Mouse (Mus musculus): ENCODE measurements around the gene Cpa5. TPM values are rescaled to one million over a fixed set of nuclear protein-coding genes. Genes with fewer than 3 reads are reported as not detected.
A peak's percentile ranks its signal among the peaks of the same experiment; 100 is the strongest.

The Cpa5 gene
- polyA plus RNA-seq, 1 experiment from 2014 or later, result not detected

DNA sequence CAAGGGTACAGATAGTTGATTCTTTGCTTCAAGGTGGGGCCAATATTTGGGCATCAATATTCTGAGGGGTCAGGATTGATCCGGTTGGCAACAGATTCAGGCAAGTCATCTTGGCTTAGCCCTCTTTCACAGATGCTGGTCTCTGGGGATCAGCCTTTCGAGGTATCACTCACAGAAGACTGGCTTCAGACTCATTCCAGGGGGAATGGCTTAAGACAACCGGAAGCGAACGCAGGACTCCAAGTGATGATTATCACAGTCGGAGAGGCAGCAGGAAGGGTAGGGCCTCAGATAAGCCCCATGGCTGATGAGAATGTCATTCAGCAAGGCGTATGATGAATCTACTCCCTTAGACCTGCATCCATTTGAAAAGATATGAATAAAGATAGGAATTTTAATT is 16.4 kb upstream of the Cpa5 start:
- no peak overlapping the region for H3K4me2 ChIP-seq (ENCODE audit: low read depth, low read length)
- H3K9me3 ChIP-seq (replicated peaks; ENCODE audit: control insufficient read depth, low read length), result no peaks in the 10 kb centered on the region
- H3K27me3 ChIP-seq (ENCODE audit: control insufficient read depth, insufficient read depth, low read depth, low read length), result no peaks in the 10 kb centered on the region
- H3K36me3 ChIP-seq (ENCODE audit: control insufficient read depth, insufficient read depth), result no peaks in the 10 kb centered on the region
- H3K27ac ChIP-seq (ENCODE audit: low read length), result no peak overlapping the region
- H3K4me1 ChIP-seq (ENCODE audit: control insufficient read depth, low read depth, low read length), result no peaks in the 10 kb centered on the region
- H3K4me3 ChIP-seq (ENCODE audit: low read depth, low read length), result no peak overlapping the region
- WGBS (ENCODE audit: insufficient replicate concordance), result 38% methylated on average over 7 of the region's 7 CpGs
- no peak overlapping the region for H3K9ac ChIP-seq (ENCODE audit: low read depth, low read length)
- ATAC-seq (ENCODE audit: low read depth), result no peak

DNA sequence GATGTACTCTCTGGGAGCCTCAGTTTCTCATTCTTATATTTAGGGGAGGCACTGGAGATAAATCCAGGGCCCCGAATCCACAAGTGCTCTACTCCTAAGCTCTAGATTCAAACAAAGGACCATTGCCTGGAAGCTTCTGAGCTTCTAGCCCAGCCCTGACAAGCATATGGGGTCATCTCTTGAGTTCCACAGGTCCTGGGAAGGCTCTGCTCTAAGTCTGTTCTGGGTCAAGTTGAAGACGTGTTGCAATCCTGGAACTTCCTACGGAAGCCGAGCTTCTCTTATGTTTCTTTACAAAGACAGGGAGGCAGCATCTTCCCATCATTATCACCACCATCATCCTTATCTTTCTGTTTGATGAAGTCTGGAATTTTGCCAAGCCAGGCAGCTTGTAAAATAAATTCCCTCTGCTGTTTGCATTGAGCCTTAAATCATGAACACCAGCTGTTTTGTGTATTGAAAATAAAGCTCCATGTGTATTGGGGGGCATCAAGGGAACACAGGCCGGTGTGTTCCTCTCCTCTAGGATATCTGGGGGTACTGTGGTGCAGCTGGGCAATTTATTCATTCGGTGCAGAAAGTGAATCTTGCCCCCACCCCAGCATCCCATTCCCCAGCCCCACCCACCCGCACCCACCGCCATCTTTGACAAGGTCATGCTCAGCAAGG is 14.4 kb upstream of the Cpa5 start:
- no peak overlapping the region for H3K4me3 ChIP-seq (ENCODE audit: low read depth, low read length)
- no peaks in the 10 kb centered on the region for H3K4me1 ChIP-seq (ENCODE audit: control insufficient read depth, low read depth, low read length)
- H3K9me3 ChIP-seq (replicated peaks; ENCODE audit: control insufficient read depth, low read length), result no peaks in the 10 kb centered on the region
- H3K27ac ChIP-seq (ENCODE audit: low read length), result no peak overlapping the region
- 70% methylated on average over 8 of the region's 8 CpGs for WGBS (ENCODE audit: insufficient replicate concordance)
- no peak overlapping the region for H3K9ac ChIP-seq (ENCODE audit: low read depth, low read length)
- ATAC-seq (ENCODE audit: low read depth), result no peak
- no peaks in the 10 kb centered on the region for H3K36me3 ChIP-seq (ENCODE audit: control insufficient read depth, insufficient read depth)
- no peaks in the 10 kb centered on the region for H3K27me3 ChIP-seq (ENCODE audit: control insufficient read depth, insufficient read depth, low read depth, low read length)
- no peak overlapping the region for H3K4me2 ChIP-seq (ENCODE audit: low read depth, low read length)

DNA sequence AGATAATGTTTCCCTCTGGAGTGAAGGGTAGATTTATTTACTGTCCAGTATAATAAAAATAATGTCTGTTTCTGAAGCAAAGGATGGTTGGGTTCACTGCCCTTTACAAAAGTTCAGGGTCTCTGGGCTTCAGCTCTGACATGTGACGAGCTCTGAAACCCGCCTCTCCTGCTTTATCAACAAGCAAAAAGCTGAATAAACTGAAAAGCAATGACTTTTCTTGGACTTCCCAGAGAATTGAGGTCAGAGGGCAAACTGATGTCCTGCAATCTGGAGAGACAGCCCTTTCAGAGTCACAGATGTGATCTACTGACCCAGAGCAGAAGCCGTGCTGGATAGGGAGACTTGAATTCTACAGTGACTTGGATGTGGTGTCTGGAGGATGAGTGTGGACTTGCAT is 10.8 kb upstream of the Cpa5 start:
- Histone ChIP-seq H3K27ac (ENCODE audit: low read length) (no peak overlapping the region), H3K4me3 (ENCODE audit: low read depth, low read length) (no peak overlapping the region), H3K9ac (ENCODE audit: low read depth, low read length) (no peak overlapping the region), H3K4me1 (ENCODE audit: control insufficient read depth, low read depth, low read length) (no peaks in the 10 kb centered on the region), H3K27me3 (ENCODE audit: control insufficient read depth, insufficient read depth, low read depth, low read length) (no peaks in the 10 kb centered on the region), H3K36me3 (ENCODE audit: control insufficient read depth, insufficient read depth) (no peaks in the 10 kb centered on the region), H3K4me2 (ENCODE audit: low read depth, low read length) (no peak overlapping the region), H3K9me3 (replicated peaks; ENCODE audit: control insufficient read depth, low read length) (no peaks in the 10 kb centered on the region)
- peak; percentile 30; the same call in 1 of the 2 replicates for ATAC-seq (ENCODE audit: low read depth)
- 40% methylated on average over 3 of the region's 3 CpGs for WGBS (ENCODE audit: insufficient replicate concordance)

DNA sequence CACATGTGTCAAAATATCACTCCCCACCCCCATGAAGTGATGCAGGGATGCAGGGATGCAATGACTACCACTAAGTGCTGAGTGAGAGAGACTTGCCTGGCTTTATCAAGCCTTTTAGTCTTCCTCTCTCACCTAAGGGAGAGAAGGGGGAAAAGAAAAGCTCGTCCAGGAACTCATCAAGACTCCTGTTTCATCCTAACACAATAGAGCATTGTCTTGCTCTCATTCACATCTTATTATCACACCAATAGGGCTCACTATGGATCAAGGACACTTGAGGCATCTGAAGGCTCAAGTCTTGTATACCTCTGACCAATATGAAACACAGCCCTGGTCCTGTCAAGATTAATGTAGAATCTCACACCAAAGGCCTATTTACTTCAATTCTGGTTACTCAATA is 9.8 kb upstream of the Cpa5 start:
- Histone ChIP-seq H3K27me3 (ENCODE audit: control insufficient read depth, insufficient read depth, low read depth, low read length) (no peaks in the 10 kb centered on the region), H3K4me1 (ENCODE audit: control insufficient read depth, low read depth, low read length) (no peaks in the 10 kb centered on the region), H3K36me3 (ENCODE audit: control insufficient read depth, insufficient read depth) (no peaks in the 10 kb centered on the region), H3K4me3 (ENCODE audit: low read depth, low read length) (no peak overlapping the region), H3K9me3 (replicated peaks; ENCODE audit: control insufficient read depth, low read length) (no peaks in the 10 kb centered on the region), H3K9ac (ENCODE audit: low read depth, low read length) (no peak overlapping the region), H3K4me2 (ENCODE audit: low read depth, low read length) (no peak overlapping the region), H3K27ac (ENCODE audit: low read length) (no peak overlapping the region)
- ATAC-seq (ENCODE audit: low read depth), result no peak
- 52% methylated on average over 1 of the region's 1 CpGs for WGBS (ENCODE audit: insufficient replicate concordance)

DNA sequence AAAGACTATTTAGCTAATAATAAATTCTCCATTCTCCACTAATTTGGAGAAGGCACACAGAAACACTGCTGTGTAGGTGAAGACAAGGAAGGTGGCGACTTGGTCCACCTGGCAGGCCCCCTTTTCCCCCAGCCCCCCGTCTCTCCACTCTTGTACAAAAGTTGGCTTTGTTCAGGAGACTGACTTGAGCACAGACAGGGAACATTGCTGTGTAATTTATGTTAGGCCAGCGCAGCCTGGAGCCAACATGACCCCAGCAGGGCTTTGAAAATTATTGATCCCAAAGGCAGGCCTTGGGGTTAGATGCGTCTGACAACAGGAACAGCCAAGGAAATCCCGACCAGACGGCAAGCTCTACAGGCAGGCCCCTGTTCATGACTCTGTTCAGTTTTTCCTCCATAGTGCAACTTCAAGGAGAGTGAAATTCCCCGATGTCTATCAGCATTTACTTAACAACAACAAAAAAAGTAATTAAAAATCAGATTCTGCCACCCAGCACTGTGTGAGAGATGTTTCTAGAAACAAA is 6.4 kb upstream of the Cpa5 start:
- no peak overlapping the region for H3K4me3 ChIP-seq (ENCODE audit: low read depth, low read length)
- WGBS (ENCODE audit: insufficient replicate concordance), result 49% methylated on average over 7 of the region's 7 CpGs
- H3K9me3 ChIP-seq (replicated peaks; ENCODE audit: control insufficient read depth, low read length), result no peaks in the 10 kb centered on the region
- H3K4me2 ChIP-seq (ENCODE audit: low read depth, low read length), result no peak overlapping the region
- H3K4me1 ChIP-seq (ENCODE audit: control insufficient read depth, low read depth, low read length), result no peaks in the 10 kb centered on the region
- no peak for ATAC-seq (ENCODE audit: low read depth)
- H3K36me3 ChIP-seq (ENCODE audit: control insufficient read depth, insufficient read depth), result no peaks in the 10 kb centered on the region
- H3K27ac ChIP-seq (ENCODE audit: low read length), result no peak overlapping the region
- no peak overlapping the region for H3K9ac ChIP-seq (ENCODE audit: low read depth, low read length)
- H3K27me3 ChIP-seq (ENCODE audit: control insufficient read depth, insufficient read depth, low read depth, low read length), result no peaks in the 10 kb centered on the region

DNA sequence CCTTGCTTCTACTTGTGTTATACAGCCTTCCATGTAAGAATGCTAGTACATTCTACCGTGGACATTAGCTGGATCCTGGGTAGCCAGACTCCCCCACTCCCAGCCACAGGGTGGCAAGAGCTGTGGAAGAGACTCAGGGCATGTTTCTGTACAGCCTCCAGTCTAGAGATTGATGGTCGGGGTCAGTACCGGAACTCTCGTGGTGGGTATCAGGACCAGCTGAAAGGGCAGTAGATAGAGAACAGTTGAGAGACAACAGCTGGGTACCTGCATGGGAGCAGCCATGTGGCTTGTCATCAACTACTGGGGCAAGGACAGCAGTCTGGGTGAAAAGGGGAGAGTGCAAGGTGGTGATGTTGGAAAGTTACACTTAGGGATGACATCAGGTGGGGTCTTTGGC is 5.7 kb upstream of the Cpa5 start:
- no peaks in the 10 kb centered on the region for H3K4me1 ChIP-seq (ENCODE audit: control insufficient read depth, low read depth, low read length)
- H3K27ac ChIP-seq (ENCODE audit: low read length), result no peak overlapping the region
- H3K9me3 ChIP-seq (replicated peaks; ENCODE audit: control insufficient read depth, low read length), result no peaks in the 10 kb centered on the region
- H3K9ac ChIP-seq (ENCODE audit: low read depth, low read length), result no peak overlapping the region
- no peak for ATAC-seq (ENCODE audit: low read depth)
- H3K4me2 ChIP-seq (ENCODE audit: low read depth, low read length), result no peak overlapping the region
- 64% methylated on average over 4 of the region's 4 CpGs for WGBS (ENCODE audit: insufficient replicate concordance)
- H3K27me3 ChIP-seq (ENCODE audit: control insufficient read depth, insufficient read depth, low read depth, low read length), result no peaks in the 10 kb centered on the region
- H3K4me3 ChIP-seq (ENCODE audit: low read depth, low read length), result no peak overlapping the region
- H3K36me3 ChIP-seq (ENCODE audit: control insufficient read depth, insufficient read depth), result no peaks in the 10 kb centered on the region

DNA sequence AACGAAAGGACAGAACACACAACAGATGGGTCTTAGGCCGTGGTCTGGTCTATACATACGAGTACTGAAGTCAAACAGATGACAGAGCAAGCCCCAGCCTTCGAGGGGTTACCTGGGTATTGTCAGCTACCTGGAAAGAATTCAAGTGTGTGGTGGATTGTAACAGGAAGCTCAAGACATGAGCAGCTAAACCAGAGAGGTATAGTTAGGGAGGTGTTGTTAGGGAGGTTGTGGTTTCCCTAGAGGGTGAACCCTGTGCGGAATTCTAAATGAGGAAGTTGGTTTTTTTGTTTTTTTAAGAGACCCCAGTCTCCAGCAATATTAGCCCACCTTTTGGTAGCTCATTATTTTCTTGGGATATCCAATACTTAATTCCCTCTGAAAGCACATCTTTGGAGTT is 5.1 kb upstream of the Cpa5 start:
- Histone ChIP-seq H3K27me3 (ENCODE audit: control insufficient read depth, insufficient read depth, low read depth, low read length) (no peaks in the 10 kb centered on the region), H3K9ac (ENCODE audit: low read depth, low read length) (no peak overlapping the region), H3K4me2 (ENCODE audit: low read depth, low read length) (no peak overlapping the region), H3K36me3 (ENCODE audit: control insufficient read depth, insufficient read depth) (no peaks in the 10 kb centered on the region), H3K9me3 (replicated peaks; ENCODE audit: control insufficient read depth, low read length) (no peaks in the 10 kb centered on the region), H3K27ac (ENCODE audit: low read length) (no peak overlapping the region), H3K4me1 (ENCODE audit: control insufficient read depth, low read depth, low read length) (no peaks in the 10 kb centered on the region), H3K4me3 (ENCODE audit: low read depth, low read length) (no peak overlapping the region)
- no peak for ATAC-seq (ENCODE audit: low read depth)
- WGBS (ENCODE audit: insufficient replicate concordance), result 23% methylated on average over 5 of the region's 5 CpGs

DNA sequence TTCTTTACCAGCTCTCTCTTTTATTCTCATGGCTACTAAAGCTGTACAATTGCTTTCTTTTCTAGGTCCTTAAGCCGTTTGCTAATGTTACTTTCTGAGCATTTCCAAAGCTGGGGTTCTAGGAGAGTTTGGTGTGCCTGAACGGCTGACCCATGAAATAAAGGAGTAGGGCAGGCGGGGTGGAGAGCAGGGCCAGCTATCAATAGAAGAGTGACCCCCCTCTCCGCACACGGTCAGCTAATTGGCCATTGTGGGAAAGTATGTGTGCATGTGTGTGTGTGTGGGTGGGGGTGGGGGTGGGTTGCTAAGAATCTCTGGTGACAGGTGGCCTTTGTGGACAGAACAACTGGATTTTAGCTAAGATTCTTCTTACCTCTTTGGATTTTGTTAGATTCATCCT is 402 bp downstream of the Cpa5 start:
- no peak for ATAC-seq (ENCODE audit: low read depth)
- H3K4me3 ChIP-seq (ENCODE audit: low read depth, low read length), result no peak overlapping the region
- H3K36me3 ChIP-seq (ENCODE audit: control insufficient read depth, insufficient read depth), result no peaks in the 10 kb centered on the region
- no peaks in the 10 kb centered on the region for H3K9me3 ChIP-seq (replicated peaks; ENCODE audit: control insufficient read depth, low read length)
- no peak overlapping the region for H3K9ac ChIP-seq (ENCODE audit: low read depth, low read length)
- H3K27ac ChIP-seq (ENCODE audit: low read length), result no peak overlapping the region
- no peak overlapping the region for H3K4me2 ChIP-seq (ENCODE audit: low read depth, low read length)
- H3K27me3 ChIP-seq (ENCODE audit: control insufficient read depth, insufficient read depth, low read depth, low read length), result no peaks in the 10 kb centered on the region; the same call in 1 of the 2 replicates
- WGBS (ENCODE audit: insufficient replicate concordance), result 68% methylated on average over 5 of the region's 5 CpGs
- no peaks in the 10 kb centered on the region for H3K4me1 ChIP-seq (ENCODE audit: control insufficient read depth, low read depth, low read length)

DNA sequence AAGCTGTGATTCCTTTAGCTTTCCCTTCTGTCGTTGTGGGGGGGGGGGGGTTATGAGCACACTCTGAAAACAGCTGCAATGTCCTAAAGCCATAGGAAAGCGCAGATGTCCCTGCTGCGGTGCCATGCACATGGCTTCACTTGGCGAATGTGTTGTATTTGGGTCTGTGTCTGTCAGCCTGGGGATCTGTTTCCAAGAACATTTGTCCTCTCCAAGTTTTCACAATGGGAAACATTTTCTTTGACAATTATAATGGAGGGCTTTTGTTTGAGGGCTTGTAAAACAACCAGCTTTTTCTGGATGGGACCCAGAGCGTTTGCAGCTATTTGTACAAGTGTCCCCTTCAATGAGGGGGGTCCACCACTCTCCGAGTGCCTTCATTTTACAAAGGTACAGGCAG is 3.4 kb downstream of the Cpa5 start:
- Histone ChIP-seq H3K4me1 (ENCODE audit: control insufficient read depth, low read depth, low read length) (peaks cover 4% of the 10 kb centered on the region; the same call in 1 of the 2 replicates), H3K27me3 (ENCODE audit: control insufficient read depth, insufficient read depth, low read depth, low read length) (peaks cover 4% of the 10 kb centered on the region; the same call in 1 of the 2 replicates), H3K9me3 (replicated peaks; ENCODE audit: control insufficient read depth, low read length) (no peaks in the 10 kb centered on the region), H3K4me3 (ENCODE audit: low read depth, low read length) (no peak overlapping the region), H3K4me2 (ENCODE audit: low read depth, low read length) (no peak overlapping the region), H3K27ac (ENCODE audit: low read length) (no peak overlapping the region), H3K9ac (ENCODE audit: low read depth, low read length) (no peak overlapping the region), H3K36me3 (ENCODE audit: control insufficient read depth, insufficient read depth) (no peaks in the 10 kb centered on the region)
- no peak for ATAC-seq (ENCODE audit: low read depth)
- WGBS (ENCODE audit: insufficient replicate concordance), result 65% methylated on average over 6 of the region's 6 CpGs

Measured in liver, embryonic 16.5 days (tissue).